Mouse (Mus musculus): ENCODE results near the gene Mitf.

GRCm38 (mm10) chr6:97757361-97757760 lies 49.5 kb upstream of the Mitf start:
- TF ChIP-seq TAL1 (IDR thresholded peaks at IDR 0.05; ENCODE audit: low read length) (no peak), GATA1 (IDR thresholded peaks at IDR 0.05; ENCODE audit: low read length) (no peak)
